Mouse (Mus musculus) layer of hippocampus, adult 2 months (tissue): Measurements from ENCODE around the gene Eif5a. TPM values are rescaled to one million over a fixed set of nuclear protein-coding genes. Genes with fewer than 3 reads are reported as not detected.
"Not testable (repeated sequence)": the region's sequence is repeated elsewhere in the genome, so short reads cannot be mapped to it uniquely, and the experiment has no call there.

ENCODE experiments used
- DNase-seq, 2 experiments: peaks; one replicate each; pipeline ENCODE4 v3.0.0; 2022; ENCODE audit warnings: low spot score in 2 of 2
- H3K27ac ChIP-seq: fragments of 200-600 bp; 2 replicates; pipeline ENCODE4 v1.8.1; 2022
- H3K4me3 ChIP-seq: fragments of 200-600 bp; 2 replicates; pipeline ENCODE4 v1.8.1; 2022; ENCODE audit warnings: mild to moderate bottlenecking
- CTCF ChIP-seq: fragments of 200-600 bp; conservative IDR thresholded peaks from 2 replicates; pipeline ENCODE4 v1.8.1; 2022; ENCODE audit warnings: antibody characterized with exemption, mild to moderate bottlenecking, moderate library complexity
- total RNA-seq, 2 experiments: library from RNA; stranded (reverse); gene quantifications; 2 replicates each; pipeline ENCODE4 v1.2.3; 2021

The Eif5a gene
- total RNA-seq, 2 experiments from 2014 or later = 413 to 441 TPM

- H3K4me3 ChIP-seq = no peak overlapping the region
- TF ChIP-seq CTCF = peak; percentile 43
- H3K27ac ChIP-seq = no peak overlapping the region
- no peak for DNase-seq
Observed at GRCm38 (mm10) chr11:69956218-69956617, 34.5 kb upstream of the Eif5a start.

DNA sequence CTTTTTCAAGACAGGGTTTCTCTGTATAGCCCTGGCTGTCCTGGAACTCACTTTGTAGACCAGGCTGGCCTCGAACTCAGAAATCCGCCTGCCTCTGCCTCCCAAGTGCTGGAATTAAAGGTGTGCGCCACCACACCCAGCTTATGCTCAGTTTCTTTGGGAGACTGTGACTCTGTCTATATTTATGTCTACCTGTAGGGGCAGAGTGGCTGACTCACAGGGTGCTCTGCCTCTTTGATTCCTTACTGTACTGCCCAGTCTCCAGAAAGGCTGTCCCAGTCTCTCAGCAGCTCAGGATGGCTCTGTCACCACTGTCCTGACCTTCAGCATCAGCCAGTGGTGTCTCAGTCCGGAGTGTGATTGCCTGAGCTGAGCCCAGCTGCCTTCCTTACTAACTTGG, 33.9 kb upstream of the Eif5a start:
- H3K4me3 ChIP-seq, H3K27ac ChIP-seq, DNase-seq: not testable (repeated sequence)

- no peak overlapping the region for H3K4me3 ChIP-seq
- no peak for DNase-seq
- no peak for TF ChIP-seq CTCF
- H3K27ac ChIP-seq = no peak overlapping the region
Observed at GRCm38 (mm10) chr11:69953267-69953915, 31.6 kb upstream of the Eif5a start.

GRCm38 (mm10) chr11:69952274-69952673, 30.5 kb upstream of the Eif5a start:
- no peak; the same call in 1 of the 2 replicates for TF ChIP-seq CTCF
- H3K4me3 ChIP-seq = no peak overlapping the region
- no peak overlapping the region for H3K27ac ChIP-seq
- no peak for DNase-seq

DNA sequence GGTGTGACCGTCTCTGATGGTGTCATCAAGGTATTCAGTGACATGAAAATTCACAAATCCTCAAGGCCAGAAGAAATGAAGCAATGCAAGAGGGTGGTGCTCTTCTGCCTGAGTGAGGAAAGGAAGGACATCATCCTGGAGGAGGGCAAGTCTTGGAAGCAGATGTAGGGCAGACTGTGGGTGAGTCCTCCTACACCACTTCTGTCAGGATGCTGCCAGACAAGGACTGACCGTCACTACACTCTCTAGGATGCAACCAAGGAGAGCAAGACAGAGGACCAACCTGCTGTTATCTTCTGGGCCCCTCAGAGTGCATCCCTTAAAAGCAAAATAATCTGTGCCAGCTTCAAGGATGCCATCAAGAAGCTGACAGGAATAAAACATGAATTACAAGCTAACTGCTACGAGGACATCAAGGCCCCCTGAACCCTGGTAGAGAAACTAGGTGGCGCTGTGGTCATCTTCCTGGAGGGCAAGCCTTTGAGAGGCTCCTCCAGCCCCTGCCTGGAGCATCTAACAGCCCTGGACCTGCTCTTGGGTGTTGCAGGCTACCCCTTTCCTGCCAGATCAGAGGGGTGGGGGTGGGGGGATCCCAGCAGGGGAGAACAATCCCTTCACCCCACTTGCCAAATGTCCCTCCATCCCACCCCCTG, 29.2 kb upstream of the Eif5a start:
- Histone ChIP-seq H3K4me3 (no peak overlapping the region), H3K27ac (no peak overlapping the region)
- DNase-seq = no peak
- TF ChIP-seq CTCF = peak; percentile 43

- Histone ChIP-seq H3K4me3 (peak overlapping the region; percentile 38; the same call in 1 of the 2 replicates), H3K27ac (no peak overlapping the region)
- TF ChIP-seq CTCF = peak; percentile 92
- DNase-seq = peak; percentile 46 to 76
Observed at GRCm38 (mm10) chr11:69948763-69949150, 27.0 kb upstream of the Eif5a start.

DNA sequence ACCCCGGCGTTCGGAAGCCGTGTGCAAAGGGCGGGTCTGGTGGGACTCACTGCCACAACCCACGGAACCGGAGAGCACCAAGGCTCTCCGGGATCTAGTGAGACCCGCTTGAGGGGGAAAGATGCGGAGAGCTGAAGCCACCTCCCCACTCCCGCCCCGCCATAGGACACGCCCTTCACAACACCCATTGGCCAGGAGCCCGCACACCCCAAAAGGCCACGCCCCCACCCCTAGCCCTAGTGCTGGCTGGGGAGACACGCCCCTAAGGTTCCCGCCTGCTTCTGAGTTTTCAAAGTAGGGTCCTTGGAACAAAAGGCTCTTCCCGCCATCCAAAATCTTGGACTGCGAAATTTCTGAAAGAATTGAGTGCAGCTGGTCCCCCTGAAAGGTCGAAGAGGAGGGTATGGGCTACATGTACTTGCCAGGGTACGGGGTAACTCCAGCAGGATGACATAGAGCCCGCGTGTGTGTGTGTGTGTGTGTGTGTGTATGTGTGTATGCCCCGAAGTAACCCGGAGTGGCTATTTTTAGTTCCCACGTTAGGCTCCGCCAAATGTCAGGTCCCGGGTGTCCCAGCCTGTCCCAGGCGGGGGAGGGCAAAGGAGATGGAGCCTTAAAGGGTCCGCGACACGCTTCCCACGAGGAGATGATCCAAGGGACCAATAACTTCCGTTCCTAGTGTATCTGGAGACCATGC, 26.5 kb upstream of the Eif5a start, which contains the start of gene Slc2a4:
Slc2a4 (minus strand) TSS at position 123 of the 697 bp plus-strand sequence.
- Histone ChIP-seq H3K4me3 (peak within 1 kb of the TSS; percentile 38), H3K27ac (no peak within 1 kb of the TSS)
- no peak for TF ChIP-seq CTCF
- peak; percentile 47 to 58 for DNase-seq

GRCm38 (mm10) chr11:69947337-69948065, 25.7 kb upstream of the Eif5a start:
- no peak overlapping the region for H3K27ac ChIP-seq
- TF ChIP-seq CTCF = no peak
- no peak for DNase-seq
- peak overlapping the region; percentile 38 for H3K4me3 ChIP-seq

DNA sequence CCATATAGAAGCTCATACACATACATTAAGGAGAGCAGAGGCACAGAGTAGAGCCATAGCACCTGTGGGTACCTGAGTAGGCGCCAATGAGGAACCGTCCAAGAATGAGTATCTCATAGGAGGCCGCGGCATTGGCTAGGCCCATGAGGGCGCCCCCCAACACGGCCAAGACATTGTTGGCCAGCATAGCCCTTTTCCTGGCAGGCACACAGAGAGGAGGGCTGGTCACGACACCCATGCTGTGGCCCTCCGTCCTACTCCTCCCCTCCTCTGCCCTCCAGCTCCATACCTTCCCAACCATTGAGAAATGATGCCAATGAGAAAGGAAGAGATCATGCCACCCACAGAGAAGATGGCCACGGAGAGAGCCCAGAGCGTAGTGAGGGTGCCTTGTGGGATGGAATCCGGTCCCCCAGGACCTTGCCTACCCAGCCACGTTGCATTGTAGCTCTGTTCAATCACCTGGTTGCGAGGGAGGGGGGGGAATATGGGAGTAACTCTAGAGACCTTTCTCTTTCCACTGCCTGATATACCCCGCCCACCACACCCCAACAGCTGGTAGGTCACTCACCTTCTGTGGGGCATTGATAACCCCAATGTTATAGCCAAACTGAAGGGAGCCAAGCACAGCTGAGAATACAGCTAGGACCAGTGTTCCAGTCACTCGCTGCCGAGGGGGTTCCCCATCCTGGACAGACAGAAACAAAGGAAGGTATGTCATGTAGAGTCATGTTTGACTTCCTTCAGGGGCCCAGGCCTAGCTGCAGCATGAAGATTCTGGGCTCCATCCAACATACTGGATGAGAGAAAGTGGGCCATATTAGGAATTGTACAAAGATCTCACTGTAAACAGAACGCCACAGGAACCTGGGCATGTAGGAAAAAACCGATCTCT, 24.5 kb upstream of the Eif5a start:
- DNase-seq = no peak
- no peak overlapping the region for H3K27ac ChIP-seq
- no peak for TF ChIP-seq CTCF

DNA sequence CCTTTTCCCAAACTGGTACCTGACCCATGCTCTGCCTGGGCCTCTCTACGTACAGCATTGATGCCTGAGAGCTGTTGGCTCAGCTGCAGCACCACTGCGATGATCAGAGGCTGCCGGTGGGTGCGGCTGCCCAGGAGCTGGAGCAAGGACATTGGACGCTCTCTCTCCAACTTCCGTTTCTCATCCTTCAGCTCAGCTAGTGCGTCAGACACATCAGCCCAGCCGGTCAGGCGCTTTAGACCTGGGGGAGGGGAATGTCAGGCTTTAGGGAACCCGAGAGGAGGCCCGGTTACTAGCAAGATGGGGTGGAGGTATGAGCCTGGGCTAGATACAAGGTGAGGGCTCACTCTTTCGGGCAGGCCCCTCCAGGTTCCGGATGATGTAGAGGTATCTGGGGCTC, 23.5 kb upstream of the Eif5a start:
- TF ChIP-seq CTCF = no peak
- Histone ChIP-seq H3K4me3 (no peak overlapping the region), H3K27ac (no peak overlapping the region)
- no peak for DNase-seq

More for the DNA sequence above, 24.5 kb upstream of the Eif5a start:
- no peak overlapping the region for H3K4me3 ChIP-seq

- Histone ChIP-seq H3K27ac (no peak overlapping the region), H3K4me3 (no peak overlapping the region)
- no peak for DNase-seq
- TF ChIP-seq CTCF = no peak
Observed at GRCm38 (mm10) chr11:69940962-69941361, 19.2 kb upstream of the Eif5a start.

DNA sequence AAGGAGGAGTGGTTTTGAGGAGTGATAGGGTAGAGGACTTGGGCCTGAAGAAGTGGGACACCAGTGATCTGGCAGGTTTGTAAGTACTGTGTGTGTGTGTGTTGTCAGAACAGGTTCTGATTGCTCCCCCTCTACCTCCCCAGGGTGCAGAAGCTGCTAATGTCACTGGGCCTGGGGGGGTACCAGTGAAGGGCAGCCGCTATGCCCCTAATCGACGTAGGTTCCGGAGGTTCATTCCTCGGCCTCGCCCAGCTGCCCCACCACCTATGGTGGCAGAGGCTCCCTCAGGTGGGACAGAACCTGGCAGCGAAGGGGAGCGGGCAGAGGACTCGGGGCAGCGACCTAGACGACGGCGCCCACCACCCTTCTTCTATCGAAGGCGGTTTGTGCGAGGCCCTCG, 18.0 kb upstream of the Eif5a start:
- H3K4me3 ChIP-seq = no peak overlapping the region
- H3K27ac ChIP-seq = no peak overlapping the region
- DNase-seq = no peak
- no peak for TF ChIP-seq CTCF
